Mouse (Mus musculus) lung, adult 2 months (tissue): Measurements from ENCODE around the gene Tesmin. TPM values are rescaled to one million over a fixed set of nuclear protein-coding genes. Genes with fewer than 3 reads are reported as not detected.
A peak's percentile ranks its signal among the peaks of the same experiment; 100 is the strongest.

Experiments used
- DNase-seq: peaks from one replicate; pipeline ENCODE4 v3.0.0; 2022
- H3K4me1 ChIP-seq: fragments of 200-500 bp; 2 replicates; pipeline ENCODE4 v1.6.1; 2011; ENCODE audit warnings: low read length; ENCODE audit not compliant: control insufficient read depth, insufficient read depth
- H3K4me3 ChIP-seq: fragments of 200-500 bp; replicated peaks from 2 replicates; pipeline ENCODE3; 2011; ENCODE audit warnings: low read depth, mild to moderate bottlenecking, control low read depth, low read length; ENCODE audit errors: extremely low read depth
- CTCF ChIP-seq: fragments of 200-500 bp; IDR thresholded peaks from 2 replicates; pipeline ENCODE4 v1.5.1; 2011; ENCODE audit warnings: mild to moderate bottlenecking, low read length, control low read depth; ENCODE audit not compliant: insufficient read depth
- POLR2A ChIP-seq: fragments of 200-500 bp; IDR thresholded peaks from 2 replicates; pipeline ENCODE4 v1.6.1; 2011; ENCODE audit warnings: low read depth, mild to moderate bottlenecking, control low read depth, low read length, borderline replicate concordance; ENCODE audit errors: extremely low read depth
- WGBS: fragments of 180-500 bp; shearing (Covaris S2); methylation state at CpG from one replicate; pipeline ENCODE4 v1.1.7; 2018; 5-methylcytosine and 5-hydroxymethylcytosine counted together
- polyA plus RNA-seq: library from polyadenylated mRNA; depleted of rRNA; stranded (reverse); fragments of >200 nt; gene quantifications from 2 replicates; pipeline ENCODE4 v1.2.3, GENCODE M21; 2012; rRNA removed

The Tesmin gene
- polyA plus RNA-seq, 1 experiment: 0.41 TPM

- no peak for TF ChIP-seq POLR2A
- peak; percentile 46; the same call in 1 of the 2 replicates for TF ChIP-seq CTCF
- Histone ChIP-seq H3K4me3 (no peak overlapping the region), H3K4me1 (no peaks in the 10 kb centered on the region)
- peak; percentile 43 for DNase-seq
- 14% methylated on average over 6 of the region's 6 CpGs for WGBS
Measured at GRCm38 (mm10) chr19:3451170-3451569, 62.5 kb downstream of the Tesmin start.

GRCm38 (mm10) chr19:3451649-3452048 is 63.0 kb downstream of the Tesmin start:
- DNase-seq: no peak
- Histone ChIP-seq H3K4me1 (no peaks in the 10 kb centered on the region), H3K4me3 (no peak overlapping the region)
- no peak for TF ChIP-seq CTCF
- no peak for TF ChIP-seq POLR2A
- 37% methylated on average over 6 of the region's 6 CpGs for WGBS

Other genes with a start within 250 kb of the Tesmin start
- 26.9 and 29.5 TPM in 2 replicates for gene Mrpl21, start 106.0 kb upstream of the Tesmin start, polyA plus RNA-seq
- gene Ighmbp2, start 105.8 kb upstream of the Tesmin start, polyA plus RNA-seq: 5.8 and 7.5 TPM in 2 replicates
- gene Cpt1a, start 66.5 kb upstream of the Tesmin start, polyA plus RNA-seq: 126 and 134 TPM in 2 replicates
- 4.0 and 4.9 TPM in 2 replicates for gene Gal, start 25.7 kb downstream of the Tesmin start, polyA plus RNA-seq
- gene Ppp6r3, start 186.9 kb downstream of the Tesmin start, polyA plus RNA-seq: 43.5 and 55.6 TPM in 2 replicates